Mouse (Mus musculus): ENCODE measurements around the gene Spint2. TPM values are rescaled to one million over a fixed set of nuclear protein-coding genes. Genes with fewer than 3 reads are reported as not detected.

Gene Spint2
- total RNA-seq, 1 experiment from 2014 or later, result 31.5 TPM

Other genes with a start within 250 kb of the Spint2 start
- gene Ryr1, start 156.7 kb downstream of the Spint2 start, total RNA-seq (2021), result 0.11 and 0.19 TPM in 2 replicates
- 1.8 and 2.2 TPM in 2 replicates for gene Rasgrp4, start 147.1 kb downstream of the Spint2 start, total RNA-seq (2021)
- 8.0 and 15.8 TPM in 2 replicates for gene Fam98c, start 125.7 kb downstream of the Spint2 start, total RNA-seq (2021)
- gene Ggn, start 111.7 kb downstream of the Spint2 start, total RNA-seq (2021), result 1.1 and 1.2 TPM in 2 replicates
- gene Spred3, start 111.5 kb downstream of the Spint2 start, total RNA-seq (2021), result 6.6 and 6.9 TPM in 2 replicates
- gene Psmd8, start 101.2 kb downstream of the Spint2 start, total RNA-seq (2021), result 212 and 215 TPM in 2 replicates
- 0.63 and 0.79 TPM in 2 replicates for gene Catsperg1, start 67.9 kb downstream of the Spint2 start, total RNA-seq (2021)
- gene Kcnk6, start 49.4 kb downstream of the Spint2 start, total RNA-seq (2021), result 3.0 and 4.1 TPM in 2 replicates
- 77.1 and 81.0 TPM in 2 replicates for gene Yif1b, start 43.6 kb downstream of the Spint2 start, total RNA-seq (2021)
- gene 2200002D01Rik, start 33.4 kb downstream of the Spint2 start, total RNA-seq (2021), result 2.4 and 2.7 TPM in 2 replicates
- 10.9 and 12.4 TPM in 2 replicates for gene Ppp1r14a, start 7.4 kb upstream of the Spint2 start, total RNA-seq (2021)
- 1.8 and 2.4 TPM in 2 replicates for gene Dpf1, start 22.0 kb upstream of the Spint2 start, total RNA-seq (2021)
- gene Sipa1l3, start 236.7 kb upstream of the Spint2 start, total RNA-seq (2021), result 29.2 and 30.5 TPM in 2 replicates